Mouse (Mus musculus) neural tube, embryonic 10.5 days (tissue): ENCODE measurements at regions not wholly inside any gene's neighbourhood (a gene's known extent, or its start where the extent isn't known, plus 50 kb on each side); places are given as distances from the start of the nearest gene placed in this dataset.

Experiments used
- DNase-seq: peaks from one replicate; pipeline ENCODE4 v3.0.0-alpha.2; 2017; ENCODE audit warnings: low spot score; ENCODE audit errors: extremely low spot score

DNA sequence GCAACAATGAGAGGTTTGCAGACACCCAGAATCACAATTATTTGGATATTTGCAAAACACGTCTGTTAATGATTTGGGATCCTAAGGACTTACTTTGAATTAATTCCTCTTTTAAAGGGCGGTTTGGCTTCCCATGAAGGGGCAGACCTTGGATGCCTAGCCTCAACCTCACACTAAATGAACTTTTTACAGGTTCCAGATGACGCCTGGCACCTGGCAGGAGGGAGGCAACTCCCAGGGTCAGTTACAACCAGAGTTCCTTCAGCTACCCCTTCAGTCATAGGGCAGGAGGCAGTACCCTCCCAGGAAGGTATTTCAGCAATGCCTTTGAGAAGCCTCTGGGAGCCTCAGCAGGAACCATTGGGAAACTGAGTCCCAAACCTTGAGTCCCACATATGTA lies 57.9 kb upstream of the Stx18 start:
- DNase-seq: no peak

DNA sequence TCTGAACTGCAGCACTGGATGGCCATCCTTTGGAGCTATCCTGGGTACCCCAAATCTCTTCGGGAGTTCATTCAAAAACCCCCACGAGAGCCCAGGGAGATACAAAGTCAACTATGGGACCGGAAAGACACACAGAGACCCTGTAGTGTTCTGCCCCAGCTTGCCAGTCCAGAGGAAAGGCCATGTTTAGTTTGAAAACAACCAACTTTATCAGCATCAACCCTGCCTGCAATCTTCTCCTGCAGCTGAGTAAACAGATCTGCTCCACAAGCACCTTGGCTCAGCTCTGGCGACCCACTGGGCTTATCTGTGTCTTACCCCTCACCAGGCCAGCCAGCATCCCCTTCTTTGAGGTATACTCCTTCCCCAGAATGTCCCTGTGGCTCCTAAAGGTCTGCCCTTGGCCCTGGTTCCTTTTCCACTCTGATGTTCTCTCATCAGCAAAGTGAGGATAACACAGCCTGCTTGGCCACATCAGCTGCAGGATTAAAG lies 61.6 kb upstream of the Stx18 start:
- DNase-seq: no peak

DNA sequence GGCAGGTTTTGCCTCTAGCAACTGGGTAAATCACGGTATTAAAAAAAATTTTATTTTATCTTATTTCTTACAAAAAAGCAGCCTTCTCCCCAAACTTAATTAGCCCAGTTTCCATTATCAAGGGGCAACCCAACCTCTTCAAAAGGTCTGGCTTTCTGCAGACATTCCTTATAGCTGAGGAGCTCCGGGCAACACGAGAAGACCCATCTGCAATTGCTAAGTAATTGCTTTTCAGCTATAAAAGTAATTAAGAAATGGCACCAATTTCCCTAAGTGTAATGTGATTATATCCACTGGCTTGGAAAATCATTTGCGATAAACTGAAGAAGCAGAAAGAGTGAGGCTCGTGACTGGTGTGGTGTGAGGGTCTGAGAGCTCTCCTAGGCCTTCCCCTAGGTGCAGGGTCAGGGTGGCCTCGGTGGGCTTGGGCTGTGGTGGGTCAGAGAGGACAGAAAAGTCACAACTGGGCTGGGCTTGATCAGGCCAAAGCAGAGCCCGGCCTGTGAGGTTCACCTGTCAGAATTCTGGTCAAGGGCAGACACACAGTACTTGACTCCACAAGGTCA lies 65.5 kb upstream of the Stx18 start:
- no peak for DNase-seq

DNA sequence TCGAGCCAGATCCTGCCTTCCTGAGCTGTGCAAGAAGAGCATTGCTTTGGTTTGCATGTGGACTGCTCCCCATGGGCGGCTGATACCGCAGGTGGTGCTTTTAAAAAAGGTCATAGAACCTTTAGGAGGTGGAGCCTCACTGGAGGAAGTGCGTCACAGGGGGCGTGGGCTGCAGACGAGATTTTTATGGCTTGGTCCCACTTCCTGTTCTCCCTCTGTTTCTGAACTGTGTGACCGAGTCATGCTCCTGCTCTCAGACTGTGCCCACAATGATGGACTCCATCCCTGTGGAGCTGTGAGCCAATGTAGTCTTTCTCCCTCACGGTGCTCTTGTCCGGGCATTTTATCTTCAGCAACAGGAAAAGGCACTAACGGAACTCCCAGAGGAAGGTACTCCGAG lies 66.8 kb upstream of the Stx18 start:
- no peak for DNase-seq

DNA sequence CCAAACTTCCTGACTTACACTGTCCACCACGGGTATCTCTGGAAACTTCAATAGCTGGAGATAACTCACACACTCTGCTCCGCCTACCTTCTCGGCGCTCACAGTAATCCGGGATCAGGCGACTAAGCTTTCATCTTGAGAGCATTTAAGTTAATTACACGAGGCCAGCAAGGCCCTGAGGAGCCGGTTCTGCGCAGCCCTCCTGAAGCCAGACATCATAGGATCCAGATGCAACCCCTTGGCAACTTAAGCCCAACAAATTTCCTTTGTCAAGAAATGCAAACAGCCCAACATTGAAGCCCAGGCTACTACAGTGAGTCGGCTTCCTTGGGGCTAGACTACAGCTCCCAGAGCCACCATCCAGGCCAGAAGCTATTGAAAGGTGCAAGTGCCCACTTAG lies 69.9 kb upstream of the Stx18 start:
- peak; percentile 31 for DNase-seq

DNA sequence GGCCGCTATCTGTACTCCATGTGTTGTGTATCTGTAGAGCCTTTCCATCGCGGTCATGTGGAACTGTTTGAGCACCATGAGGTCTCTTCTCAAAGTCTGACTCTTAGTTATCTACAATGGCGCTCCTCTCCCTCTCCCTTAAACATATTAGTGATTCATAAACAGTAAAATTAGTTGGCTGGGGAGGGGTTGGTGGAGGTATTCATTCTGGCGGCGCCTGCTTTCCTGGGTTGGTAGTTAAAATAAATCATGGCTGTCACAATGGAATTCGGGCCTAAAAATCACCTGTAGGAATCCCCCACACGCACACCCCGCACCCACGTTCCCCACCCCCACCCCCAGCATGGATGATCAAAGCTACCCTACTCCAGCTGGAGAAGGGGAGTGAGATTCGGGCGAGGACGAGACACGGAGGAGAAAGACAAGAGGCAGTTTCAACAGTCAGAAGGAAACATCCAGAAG lies 70.6 kb upstream of the Stx18 start:
- DNase-seq: no peak

DNA sequence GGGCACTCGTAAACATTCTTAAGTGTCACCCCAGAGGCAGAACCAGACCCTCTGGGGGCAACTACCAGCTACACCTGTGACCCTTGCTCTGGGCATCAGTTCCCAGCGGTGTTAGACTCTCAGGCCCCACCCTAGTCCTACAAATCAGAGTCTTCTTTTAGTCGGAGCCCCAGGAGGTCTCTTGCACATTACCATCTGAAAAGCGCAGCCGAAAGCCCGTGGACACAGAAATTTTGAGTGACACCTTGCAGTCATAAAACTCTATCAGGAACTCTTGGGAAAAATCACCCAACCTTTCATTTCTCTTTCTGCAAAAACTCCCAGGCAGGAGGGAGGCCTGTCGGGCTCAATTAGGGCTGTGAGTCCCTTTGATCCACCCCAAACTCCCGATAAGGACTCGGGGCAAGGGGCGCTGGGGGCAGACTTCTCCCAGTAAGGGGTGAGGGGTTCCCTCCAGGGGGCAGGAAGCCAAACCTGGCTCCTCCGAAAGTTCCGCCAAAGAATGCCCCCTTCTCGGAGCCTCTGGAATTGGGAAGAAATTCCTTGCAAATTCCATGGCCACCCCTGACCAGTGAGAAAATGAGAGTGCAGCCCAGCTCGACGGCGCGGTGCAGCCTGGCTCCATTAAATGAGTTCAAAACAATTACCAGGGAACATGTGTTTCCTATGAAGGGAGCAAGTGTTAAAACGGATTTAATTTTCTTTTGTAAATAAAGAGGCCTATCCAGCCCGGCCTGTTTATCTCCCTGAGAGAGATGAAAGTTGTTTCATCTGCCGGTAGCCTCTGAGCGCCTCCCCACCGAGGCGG lies 71.2 kb upstream of the Stx18 start:
- DNase-seq: peak; percentile 58

DNA sequence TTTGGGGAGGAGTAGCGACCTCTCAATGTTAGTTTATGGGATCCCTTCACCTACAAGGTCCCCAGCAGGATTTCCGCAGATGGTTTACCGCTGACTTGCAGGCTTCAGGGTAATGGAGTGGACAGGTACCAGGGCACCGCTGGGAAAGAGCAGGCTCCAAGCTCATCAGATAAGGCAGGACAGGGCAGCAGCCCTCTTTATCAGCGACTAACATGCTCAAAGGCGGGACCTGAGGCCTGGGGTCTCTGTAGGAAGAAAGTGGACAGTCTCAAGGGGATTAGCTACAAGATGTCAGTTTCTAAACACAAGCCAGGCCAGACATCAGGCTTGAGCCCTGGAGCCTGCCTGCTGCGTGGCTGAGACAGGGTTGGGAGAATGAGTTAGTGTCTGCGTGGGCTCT lies 74.9 kb upstream of the Stx18 start:
- no peak for DNase-seq

DNA sequence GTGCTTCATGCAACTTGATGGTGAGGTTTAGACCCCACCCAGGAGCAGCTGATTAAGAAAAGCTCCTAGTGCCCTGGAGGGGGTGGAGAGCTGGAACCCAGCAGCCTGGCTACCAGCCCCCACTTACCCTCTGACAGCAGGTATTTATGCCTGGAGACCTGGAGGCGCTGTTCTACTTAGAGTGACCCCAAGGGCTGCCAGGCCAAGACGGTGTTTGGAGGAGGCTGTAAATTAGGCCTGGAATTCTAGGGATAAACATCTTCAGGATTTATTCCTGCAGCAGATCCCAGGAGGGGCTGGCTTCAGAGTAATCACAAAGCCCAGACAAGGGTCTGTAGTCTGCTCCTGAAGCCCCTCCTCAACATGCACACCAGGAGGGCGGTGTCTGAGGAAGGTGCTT lies 76.0 kb upstream of the Stx18 start:
- no peak for DNase-seq

DNA sequence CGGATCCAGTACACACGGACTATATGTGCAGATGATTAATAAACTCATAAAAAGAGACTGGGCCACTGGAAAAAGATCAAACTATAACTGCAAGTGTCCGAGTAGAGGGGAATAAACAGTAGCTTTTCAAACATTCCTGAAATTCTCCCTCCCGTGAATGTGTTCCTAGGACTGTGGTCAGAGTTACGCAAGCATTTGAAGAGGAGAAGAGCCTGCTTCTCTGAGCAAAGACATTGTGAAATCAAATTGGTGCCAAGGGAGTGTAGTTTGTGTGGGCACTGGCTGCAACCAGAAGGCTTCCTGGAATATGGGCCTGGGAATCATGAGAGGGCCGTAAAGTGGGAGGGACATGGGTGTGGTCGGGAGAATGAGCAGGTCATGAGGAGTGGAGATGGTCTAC lies 78.3 kb upstream of the Stx18 start:
- DNase-seq: no peak

DNA sequence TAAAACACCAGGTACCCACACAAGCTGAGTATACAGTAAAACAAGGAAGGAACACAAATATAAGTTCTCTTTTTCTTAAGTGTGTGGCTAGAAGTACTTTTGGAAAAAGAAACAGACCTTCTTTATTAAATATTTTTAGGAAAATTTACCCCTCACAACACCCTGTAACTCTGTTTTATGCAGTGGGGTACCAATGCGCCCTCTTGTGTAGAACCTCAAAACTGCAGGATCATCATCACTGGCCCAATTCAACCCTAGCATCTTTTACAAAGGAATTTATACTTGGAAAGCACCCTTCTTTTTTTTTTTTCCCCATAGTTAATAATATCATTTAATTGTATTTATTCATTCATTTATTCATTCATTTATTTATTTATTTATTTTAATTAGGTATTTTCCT lies 86.4 kb upstream of the Stx18 start:
- DNase-seq: peak; percentile 38

DNA sequence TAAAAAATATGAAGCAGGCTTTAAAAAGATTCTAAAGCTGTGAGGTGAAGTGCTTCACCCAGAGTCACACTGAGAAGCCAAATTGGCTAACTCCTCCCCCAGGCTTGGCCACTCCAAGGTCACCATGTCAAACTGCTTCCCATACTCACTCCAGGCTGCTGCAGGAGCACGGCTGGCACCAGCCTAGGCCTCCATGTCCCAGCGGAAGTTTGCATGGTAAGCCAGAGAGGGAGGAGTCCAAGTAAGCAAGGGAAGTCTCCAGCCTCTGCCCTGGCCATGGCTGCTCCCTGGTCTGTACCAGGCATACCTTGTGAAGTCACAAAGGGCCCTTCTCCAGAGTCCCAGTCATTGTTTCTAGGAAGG lies 105.8 kb upstream of the Stx18 start:
- no peak for DNase-seq

DNA sequence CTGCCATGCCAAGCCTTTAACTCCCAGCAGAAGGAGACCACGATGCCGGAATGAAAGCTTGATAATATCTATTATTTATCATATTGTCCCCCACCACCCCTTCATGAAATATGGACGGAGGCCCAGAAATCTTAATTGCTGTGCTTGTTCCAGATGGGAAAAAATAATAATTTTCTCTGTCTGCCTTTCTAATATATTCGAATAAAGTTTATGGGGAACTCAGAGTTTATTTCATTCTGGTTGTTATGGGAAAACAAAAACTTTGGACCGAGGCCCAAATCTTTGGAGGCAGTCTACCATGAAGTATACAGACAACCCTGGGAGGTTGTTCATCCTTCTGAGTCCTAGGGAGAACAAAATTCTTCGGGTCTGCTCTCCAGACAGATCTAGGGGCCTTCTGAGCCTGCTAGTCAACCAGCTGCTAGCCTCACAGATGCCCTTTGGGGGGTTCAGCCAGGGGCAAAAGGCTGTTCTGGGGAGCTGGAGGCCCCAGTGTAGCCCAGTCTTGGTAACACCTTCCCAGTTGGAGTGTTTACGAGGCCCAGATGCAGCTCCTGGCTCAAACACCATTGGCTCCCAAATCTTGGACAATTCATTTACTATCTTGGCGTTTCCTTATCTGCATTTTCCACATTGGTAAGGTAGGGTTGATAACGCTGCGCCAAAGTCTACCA lies 106.3 kb upstream of the Stx18 start:
- no peak for DNase-seq

DNA sequence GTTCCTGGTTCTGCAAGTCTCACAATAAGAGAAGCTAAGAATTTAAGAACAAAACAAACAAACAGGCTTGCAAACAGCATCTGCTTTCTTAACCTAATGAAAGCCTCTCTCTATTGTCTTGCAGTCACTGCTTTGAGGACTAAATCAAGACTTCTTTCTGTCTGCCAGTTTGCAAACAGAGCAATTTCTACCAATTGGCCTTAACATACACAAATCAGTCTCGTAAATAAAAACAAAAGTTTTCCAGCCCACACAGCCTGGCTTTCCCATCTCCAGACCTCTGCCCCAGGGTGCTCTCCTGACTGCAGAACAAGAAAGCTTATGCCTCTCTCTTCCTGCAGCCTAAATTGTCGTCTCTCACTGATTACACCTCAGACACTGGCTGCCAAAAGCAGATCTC lies 96.1 kb upstream of the Msx1 start:
- no peak for DNase-seq

DNA sequence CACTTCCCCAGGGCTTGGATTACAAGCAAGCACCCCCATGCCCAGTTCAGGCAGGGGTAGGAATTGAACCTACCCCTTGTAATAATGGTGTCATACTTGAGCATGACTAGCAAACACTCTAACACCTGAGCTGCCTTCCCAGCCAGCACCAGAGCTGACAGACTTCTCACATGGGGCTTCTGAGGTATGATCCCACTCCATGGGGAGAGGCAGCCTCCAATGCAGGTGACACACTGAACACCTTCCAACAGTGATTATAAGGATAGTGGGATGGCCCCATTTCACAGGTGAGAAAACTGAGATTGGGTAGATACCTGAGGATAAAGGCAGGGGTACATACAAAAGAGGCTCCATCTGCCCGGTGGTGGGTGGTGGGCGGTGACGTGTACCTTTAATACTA lies 94.7 kb upstream of the Msx1 start:
- no peak for DNase-seq

DNA sequence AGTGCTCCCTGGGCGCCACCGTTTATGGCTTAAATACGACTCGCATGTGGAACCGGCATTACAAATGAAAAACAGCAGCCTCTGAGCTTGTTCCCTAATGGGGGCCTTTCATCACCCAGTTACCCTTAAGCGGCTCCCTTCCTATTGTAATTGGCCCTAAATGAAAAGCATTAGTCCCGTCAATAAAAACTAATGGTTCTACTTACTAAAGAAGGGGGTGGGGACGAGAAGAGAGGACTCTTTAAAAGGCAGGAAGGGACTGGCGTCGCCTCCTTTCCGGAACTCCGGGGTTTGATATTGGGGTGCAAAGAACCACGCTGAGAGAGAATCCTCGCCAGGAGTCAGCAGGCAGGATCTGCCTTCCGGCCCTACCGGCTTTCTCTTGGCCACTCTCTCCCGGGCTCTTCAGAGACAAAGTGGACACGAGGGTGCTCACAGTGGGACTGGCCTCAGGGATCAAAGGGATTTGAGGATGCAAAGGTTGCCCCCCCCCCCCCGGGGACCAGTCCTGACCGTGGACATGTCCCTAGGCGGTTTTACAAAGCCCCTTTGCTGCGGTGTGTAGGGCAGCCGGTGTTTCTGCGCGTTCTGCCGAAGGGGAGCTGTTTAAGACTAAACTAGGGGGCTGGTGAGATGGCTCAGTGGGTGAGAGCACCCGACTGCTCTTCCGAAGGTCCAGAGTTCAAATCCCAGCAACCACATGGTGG lies 93.8 kb upstream of the Msx1 start:
- peak; percentile 57 for DNase-seq

DNA sequence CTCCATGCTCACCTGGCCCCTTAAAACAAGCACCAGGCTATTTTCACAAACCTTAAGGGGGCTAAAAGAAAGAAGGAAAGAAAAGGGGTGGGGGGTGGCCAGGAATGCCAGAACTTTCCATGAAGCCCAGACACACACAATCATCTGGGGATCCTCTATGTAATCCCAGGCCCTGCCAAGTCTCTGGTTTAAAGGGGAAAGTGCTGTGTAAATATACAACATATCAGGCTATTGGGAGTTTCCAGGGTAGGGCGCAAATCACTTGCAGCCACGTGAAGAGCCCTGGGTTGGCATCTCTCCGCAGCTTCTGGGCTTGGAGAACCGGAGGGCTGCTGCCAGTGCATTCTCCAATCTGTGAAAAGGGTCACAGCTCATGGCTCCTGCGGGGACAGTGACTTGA lies 92.8 kb upstream of the Msx1 start:
- no peak for DNase-seq

DNA sequence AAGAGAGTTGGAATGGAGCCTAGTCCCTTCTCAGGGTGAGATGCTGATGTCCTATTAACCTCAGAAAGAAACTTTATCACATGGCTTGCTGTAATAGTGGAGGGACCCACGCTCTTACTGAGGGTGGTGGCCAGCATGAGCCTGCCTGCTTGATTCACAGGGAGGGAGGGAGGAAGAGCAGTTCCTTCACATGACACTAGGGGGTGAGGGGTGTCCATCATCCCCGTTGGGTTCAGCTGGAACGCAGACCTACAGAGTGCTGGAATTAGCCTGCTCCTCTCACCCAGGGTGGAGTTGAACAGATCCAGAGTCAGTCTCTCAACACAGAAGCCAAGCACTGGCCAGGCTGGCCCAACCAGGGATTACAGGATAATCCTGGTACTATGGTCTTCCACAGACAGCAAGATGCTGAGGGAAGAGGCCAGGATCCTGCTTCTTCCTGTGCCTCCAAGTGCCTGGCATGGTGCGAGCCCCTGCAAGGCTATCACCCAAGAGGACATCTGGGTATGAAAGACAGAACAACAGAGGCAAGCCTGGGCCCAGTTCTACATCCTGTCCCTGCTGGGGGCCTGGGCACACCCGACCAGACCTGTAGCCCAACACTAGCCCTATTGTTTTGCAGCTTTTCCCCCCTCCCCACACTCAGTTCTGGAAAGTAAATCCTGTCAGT lies 80.4 kb upstream of the Msx1 start:
- DNase-seq: no peak

DNA sequence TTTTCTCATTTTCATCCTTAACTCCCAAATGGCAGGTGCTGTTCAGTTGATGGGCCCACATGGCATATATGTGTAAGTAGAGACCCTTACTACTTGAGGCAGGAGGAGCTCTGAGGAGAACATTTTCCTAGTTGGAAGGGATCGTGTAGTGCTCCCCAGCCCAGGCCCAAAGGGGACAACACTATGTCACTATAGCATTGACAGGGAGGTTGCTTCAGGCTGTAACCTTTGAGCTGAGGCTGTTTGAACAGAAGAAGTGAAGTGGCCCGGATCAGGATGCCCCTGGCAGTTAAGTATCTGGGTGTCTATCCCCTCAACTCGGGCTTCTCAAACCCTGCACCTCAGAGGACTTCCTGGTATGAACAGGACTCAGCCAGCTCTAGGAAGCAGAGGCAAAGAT lies 79.5 kb upstream of the Msx1 start:
- no peak for DNase-seq

DNA sequence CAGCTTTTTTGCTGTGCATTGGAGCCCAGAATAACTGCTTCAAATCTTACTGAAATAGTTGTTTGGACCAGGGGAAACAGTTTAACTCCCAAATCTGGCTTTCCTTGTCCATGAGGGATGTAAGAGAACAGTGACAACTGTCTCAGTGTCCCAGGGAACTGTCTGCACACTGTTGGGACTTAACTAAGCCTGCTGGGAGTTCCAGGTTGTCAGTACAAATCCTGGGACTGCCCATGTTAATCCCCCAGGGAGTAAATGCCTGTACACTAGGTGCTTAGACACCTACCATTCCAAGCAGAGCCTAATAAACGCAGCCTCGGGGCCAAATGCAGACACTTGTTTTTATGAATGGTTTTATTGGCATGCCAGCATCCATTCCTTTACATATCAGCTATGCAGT lies 78.4 kb upstream of the Msx1 start:
- no peak for DNase-seq

DNA sequence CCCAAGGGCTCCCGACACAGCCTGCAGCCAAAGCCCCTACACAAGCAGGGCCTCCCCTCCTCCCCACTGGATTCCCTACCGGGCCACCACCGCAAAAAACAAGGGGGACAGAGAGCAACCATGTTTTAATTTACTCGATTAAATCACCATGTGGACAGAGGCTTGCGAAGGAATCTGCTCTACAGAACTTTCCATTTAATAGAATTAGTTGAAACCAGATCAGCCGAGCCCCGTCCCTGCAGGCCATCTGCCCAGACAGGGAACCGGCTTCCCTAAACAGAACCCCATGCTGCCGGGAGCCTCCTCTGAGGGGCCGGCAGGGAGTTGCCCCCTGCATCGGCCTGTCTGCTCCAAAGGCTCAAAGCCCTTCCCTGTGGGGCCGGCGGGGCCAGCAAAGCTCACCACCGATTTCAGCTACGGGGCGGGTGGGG lies 77.5 kb upstream of the Msx1 start:
- DNase-seq: peak; percentile 50
